Mouse (Mus musculus) ES-Bruce4 (cell line): ENCODE data around the gene Smpd3.

Source experiments
- CTCF ChIP-seq: IDR thresholded peaks from one replicate; pipeline ENCODE4 v1.8.1; 2011; ENCODE audit warnings: low read depth, low read length
- EP300 ChIP-seq: IDR thresholded peaks from 2 replicates; pipeline ENCODE4 v1.6.1; 2011; ENCODE audit warnings: low read depth, low read length; ENCODE audit not compliant: insufficient read depth
- POLR2A ChIP-seq: IDR thresholded peaks from one replicate; pipeline ENCODE4 v1.8.1; 2011; ENCODE audit warnings: low read length; ENCODE audit not compliant: insufficient read depth

DNA sequence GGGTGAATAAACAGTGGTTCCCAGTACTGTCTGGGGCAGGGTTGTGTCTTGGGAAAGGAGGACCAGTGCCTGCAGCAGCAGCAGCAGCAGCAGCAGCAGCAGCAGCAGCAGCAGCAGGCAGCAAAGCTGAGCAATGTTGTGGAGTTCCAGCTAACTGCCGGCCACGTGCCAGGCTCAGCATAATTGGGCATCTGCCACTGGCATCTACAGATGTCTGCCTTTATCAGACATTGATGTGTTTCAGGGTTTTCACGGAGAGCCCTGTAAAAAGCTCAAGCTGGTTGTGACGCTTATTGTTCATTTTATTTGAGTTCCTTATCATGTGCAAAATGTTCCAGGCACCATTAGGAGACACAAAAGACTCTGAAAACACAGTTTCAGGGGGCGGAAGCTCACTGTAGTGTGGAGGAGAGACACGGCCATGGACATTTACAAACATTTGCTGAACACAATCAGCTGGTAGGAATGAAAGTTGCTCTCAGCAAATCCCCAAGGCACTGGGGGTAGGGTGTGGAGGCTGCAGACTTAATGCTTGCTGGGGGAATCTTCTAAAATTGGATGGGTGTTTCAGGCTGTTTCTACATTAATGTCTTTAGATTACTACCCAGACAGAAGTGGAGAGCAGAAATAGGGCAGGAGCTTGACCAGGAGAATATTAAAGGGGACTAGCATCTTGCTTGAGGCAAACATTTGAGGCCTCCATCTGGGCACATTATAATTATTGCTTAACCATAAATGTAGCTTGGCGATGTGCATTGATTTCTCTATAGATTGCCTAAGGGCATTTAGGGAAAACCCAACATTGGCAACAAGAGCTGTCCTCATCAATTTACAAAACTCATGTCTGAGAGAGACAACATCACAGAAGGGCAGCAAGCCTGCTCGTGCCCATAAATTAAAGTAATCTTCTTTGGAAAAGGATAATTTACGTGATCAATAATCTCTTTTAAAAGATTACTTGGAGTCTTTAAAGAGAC lies 36.8 kb downstream of the Smpd3 start:
- TF ChIP-seq CTCF = no peak
- TF ChIP-seq POLR2A = no peak
- no peak for TF ChIP-seq EP300
